Mouse (Mus musculus) heart, postnatal 4 days (tissue): ENCODE data around the gene Gm9195. TPM values are rescaled to one million over a fixed set of nuclear protein-coding genes. Genes with fewer than 3 reads are reported as not detected.

Source experiments
- DNase-seq: peaks from one replicate; pipeline ENCODE4 v3.0.0; 2021
- total RNA-seq, 2 experiments: library from RNA; stranded (reverse); gene quantifications; 2 replicates each; pipeline ENCODE4 v1.2.3; 2021

Gm9195 gene
- total RNA-seq = not detected

DNA sequence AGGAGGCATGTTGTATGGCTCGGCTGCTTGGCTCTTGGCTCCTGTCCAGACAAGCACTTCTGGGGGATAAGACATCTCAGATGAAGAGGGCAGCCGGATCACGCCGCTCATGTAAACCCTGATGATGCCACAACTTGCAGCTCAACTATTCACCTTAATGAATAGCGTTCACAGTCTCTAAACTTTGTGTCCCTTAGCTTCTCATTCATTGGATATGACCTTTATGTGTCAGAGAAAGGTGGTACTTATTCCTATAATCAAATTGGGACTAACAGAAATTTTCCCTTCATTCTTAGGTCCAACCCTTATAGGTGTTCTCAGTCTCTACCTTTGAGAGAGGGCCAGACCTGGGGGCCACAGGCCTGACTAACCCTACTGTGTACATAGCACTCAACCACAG lies at the start of gene Gm9195:
Gene Gm9195, minus strand, starts transcription at position 101 of the 400 bp plus-strand sequence.
- no peak for DNase-seq

DNA sequence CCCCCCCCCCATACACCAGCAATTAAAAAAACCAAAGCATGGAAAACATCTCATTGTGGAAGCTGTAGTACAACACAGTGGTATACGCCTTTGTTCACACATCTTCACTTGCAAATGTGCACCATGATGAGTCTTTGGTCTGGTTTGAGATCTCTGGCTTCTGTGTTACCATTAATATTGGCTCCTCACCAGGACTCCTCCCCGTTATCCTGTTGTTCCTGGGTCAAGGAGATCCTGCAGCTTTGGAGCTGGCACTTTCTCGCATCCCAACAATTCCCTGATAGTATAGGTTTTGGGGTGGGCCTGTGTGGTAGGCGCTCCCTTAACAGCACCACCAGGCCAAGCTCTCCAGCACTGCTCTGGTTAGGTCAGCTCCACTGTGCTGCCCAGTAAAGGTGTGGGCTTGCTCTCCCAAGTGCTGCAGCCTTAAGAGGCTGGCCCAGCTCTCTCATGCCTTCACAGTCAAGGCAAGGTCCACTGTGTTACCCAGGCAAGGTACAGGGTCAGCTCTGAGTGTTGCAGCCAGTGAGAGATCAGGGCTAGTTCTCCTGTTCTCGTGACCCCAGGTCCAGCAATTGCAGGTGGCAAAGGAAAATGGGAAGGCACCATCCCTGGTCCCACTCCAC lies 44.9 kb upstream of the Gm9195 start:
- DNase-seq = no peak

DNA sequence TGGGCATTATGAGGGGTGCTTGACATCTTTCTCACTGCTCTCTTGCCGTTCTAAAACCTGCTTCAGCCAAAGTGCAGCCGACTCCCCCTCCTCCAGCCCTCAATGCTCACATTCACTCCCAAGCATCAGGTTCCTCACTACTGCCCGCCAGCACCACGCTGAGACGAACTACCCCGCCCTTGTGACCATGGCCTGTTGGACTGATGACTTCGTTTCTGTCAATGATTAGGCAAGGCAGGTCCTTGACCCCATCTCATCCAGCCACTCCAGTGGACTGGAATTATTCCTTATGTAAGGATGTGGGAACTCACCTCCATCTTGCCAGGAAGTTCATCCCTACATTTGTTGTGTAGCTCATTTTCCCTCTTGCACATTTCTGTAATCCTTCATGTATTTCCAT lies 42.2 kb upstream of the Gm9195 start:
- DNase-seq = no peak

DNA sequence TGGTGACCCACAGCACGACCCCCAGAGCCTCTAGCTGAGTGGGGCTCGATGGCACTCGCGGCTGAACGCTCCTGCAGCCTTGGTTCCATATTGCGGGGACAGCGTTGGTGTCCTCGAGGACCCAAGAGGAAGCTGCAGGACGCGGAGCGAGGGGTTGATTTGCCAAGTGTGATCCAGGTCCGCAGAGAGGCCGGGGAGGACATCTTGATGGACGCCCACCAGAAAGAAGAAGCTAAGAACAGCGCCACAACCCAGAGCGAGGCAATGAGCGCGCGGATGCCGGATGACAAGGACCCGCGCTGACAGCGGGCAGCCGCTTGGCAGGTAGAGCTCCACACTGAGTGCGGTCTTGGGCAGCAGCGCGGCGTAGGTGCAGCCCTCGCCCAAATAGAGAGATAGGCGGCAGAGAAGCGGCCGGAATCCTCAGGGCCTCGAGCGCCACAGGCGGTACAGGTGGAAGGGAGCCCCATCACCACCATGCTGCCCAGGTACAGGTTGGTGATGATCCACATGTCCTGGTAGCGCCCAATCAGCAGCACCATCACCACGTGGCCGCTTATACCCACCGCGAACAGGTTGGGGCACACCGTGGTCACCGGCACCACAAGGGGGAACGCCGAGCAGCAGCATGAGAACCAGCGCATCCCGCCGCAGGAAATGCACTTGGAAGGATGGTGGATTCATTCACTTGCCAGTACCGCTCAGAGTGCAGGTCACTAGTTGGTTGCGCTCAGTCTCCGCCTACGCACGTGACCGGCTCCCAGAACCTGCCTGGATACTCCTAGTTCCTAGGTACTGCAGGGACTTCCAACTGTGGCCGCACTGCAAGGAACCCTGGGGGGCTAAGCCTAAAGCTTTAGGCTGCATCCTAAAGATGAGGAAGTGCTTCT lies 40.6 kb upstream of the Gm9195 start:
- DNase-seq = no peak

DNA sequence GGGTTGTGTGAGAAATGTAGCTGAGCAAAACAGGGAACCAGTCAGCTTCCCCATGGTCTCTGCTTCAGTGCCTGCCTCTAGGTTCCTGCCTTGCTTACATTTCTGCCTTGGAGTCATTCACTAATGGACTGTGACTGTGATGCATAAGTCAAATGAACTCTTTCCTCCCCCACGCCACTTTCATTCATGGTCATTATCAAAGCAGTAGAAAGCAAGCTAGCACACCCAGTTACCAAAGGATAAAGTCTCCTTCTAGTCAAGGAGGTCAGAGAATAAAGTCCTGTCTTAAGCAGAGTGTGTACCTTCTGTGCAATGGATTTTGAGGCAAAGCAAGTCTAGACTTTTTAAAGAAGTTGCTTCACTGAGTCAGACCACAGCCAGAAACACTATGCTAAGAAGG lies 35.5 kb upstream of the Gm9195 start:
- no peak for DNase-seq

DNA sequence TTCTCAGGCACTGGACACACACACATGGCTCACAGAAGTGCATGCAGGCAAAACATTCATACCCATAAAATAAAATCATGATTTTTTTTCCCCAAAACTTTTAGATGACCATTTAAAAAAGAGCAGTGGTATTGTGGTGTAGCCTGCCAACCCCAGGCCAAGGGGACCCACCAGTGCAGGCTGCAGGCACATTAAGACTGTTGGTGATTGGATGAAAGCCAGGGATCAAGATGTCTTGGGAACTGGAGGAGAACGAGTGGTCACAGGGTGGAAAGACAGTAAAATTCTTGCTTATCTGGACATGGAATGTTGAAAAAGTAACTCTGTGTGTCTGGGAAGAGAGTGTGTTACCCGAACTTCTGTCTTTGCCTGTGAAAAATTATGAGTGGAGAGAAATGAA lies 27.9 kb upstream of the Gm9195 start:
- no peak for DNase-seq

DNA sequence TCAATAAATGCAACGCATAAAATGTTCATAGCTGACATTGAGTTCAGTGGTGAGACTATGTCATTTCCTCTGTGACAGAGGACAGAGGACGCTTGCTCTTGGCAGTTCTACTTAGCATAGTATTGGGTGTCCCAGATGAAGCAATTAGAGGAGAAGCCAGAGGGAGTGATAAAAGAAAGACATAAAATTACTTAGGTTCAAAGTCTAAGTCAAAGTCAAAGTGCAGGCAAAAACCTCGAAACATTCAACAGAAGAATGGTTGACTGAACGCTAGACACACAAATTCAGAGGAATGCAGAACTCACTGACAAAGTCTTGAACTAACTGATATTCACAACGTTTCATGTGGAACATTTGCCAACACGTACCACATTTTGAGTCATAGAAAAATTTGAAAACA lies 27.1 kb upstream of the Gm9195 start:
- no peak for DNase-seq

DNA sequence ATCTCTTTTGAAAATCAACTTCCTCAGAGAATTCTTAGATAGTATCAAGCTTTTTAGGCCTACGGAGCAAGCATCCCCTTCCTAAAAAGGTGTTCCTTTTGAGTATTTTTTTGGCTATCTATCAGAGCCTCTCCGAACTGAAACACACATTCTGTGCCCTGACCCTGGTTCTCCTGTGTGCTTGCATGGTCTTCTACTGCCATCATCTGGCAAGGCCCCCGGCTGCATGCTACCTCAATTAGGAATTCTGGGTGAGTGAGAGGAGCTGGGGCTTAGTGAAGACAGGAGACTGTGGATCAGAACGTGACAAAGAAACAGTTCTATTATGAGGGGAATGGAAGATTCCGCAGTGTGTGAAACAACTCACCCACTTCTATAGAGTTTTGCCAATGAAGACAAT lies 24.7 kb upstream of the Gm9195 start:
- peak; percentile 70 for DNase-seq

DNA sequence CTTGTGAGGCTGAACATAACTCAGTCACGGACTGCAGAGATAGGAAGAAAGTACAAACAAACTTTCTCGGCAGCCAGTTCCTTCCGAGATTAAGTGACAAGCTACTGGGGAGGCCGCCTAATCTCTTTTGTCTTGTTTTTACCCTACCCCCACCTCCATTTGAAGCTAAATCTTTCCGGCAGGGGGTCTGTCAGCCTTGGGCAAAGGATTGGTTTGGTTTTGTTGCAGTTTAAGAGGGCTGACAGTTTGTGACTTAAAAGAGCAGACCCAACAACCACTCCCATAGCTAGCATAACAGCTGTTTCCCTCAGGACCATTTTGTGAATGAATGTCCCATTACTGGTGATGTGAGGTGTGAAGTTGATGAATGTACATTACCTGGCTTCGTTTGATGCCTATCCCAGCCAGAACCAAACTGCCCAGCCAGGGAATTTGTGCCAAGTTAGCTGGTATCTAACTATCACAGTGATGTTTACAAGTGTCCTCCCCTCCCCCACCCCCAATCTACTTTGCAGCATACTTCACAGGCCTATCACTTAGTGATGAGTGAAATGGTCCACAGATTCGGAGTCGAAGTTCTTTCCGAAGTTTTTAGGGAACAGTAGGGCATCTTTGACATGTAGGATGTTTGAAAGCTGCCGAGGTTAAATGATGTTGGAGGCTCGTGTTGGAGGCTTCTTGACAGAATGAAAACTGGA lies 15.2 kb upstream of the Gm9195 start:
- no peak for DNase-seq

DNA sequence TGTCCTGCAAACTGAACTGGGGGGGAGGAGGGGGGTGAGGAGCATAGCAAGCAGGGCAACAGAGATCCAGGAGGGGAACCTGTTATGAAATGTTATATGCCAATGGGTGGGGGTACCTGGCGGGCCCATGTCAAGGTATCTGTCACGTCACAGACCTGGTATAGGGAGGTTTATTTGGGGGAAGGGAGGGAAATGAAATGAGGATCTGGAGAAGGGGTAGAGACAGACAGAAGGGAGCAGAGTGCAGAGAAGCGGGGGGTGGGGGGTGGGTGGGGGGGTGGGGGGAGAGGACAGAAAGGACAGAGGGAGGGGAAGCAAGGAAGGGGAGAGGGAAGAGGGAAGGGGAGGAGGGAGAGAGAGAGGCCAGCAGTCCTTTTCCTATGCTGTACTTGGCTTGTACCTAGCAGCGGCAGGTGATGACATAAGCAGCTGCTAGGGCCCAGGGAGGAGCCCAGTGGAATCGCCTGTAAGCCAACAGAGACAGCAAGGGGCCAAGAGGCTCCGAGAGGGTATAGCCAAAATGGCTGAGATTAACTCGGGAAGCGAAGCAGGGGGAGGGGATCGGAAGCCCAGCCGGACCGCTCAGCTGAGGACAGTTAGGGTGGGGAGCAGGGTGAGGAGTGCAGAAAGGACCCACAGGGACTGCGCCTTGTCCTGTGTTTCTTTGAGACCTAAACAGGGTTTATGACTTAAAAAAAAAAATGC lies 14.5 kb upstream of the Gm9195 start:
- DNase-seq = peak; percentile 31

DNA sequence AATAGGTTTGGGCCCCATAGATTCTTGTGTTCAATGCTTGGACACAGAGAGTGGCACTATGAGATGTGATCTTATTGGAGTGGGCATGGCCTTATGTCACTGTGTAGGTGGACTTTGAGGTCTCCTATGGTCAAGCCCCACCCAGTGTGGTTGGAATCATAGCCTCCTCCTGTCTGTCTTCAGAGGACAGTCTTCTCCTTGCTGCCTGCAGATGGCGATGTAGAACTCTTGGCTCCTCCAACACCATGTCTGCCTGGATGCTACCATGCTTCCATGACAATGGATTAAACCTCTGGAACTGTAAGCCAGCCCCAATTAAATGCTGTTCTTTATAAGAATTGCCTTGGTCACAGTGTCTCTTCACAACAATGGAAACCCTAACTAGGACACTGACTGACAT lies 13.3 kb upstream of the Gm9195 start:
- DNase-seq = no peak

DNA sequence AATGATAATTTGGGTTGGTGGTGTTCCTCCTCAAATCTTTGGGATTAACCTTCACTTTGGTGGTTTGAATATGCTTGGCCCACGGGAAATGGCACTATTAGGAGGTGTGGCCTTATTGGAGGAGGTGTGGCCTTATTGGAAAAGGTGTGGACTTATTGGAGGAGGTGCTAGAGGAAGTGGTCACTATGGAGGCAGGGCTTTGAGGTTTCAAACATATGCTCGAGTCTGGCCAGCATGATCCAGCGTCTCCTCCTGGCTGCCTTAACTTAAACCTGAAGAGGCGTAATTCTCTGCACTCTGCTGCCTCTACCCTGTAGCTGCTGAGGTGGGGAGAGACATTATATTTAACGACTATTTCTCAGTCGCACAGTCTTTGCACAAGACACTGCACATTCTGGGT lies 11.6 kb upstream of the Gm9195 start:
- no peak for DNase-seq

DNA sequence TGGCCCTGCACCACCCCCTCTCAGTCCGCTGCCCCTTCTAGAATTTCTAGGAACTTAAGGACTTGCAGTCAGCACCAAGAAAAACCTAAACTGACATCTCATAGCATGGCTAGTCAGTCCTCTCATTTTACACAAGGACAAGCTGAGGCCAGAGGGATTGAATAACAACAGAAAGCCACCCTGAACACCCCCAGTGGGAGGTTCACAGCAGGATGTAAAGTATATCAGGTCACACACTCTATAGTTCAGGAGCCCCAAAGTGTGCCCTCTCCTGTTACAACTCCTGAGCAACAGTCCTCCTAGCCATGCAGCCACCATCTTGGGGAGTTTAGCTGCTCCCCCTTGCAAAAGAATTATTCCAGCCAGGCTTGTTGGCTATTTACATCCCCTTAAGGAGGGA lies 2.1 kb upstream of the Gm9195 start:
- no peak for DNase-seq

DNA sequence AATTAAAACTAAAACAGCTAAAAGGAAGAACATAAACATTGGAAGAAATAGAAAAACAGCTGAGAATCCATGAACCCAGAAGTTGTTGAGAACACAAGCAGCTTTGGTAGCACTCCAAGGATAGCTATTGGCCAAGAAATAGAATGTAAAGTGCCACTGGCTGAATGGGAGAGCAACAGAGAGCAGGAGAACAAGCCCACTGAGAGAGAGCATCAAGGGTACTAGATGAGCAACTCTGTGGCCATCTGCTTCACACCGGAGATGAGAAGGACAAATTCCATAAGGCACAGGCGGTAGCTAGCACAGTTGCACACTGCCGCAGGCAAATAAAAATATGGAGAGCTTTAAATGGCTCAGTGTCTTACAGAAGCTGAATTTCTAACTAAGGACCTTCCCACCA lies 1.3 kb downstream of the Gm9195 start:
- no peak for DNase-seq

DNA sequence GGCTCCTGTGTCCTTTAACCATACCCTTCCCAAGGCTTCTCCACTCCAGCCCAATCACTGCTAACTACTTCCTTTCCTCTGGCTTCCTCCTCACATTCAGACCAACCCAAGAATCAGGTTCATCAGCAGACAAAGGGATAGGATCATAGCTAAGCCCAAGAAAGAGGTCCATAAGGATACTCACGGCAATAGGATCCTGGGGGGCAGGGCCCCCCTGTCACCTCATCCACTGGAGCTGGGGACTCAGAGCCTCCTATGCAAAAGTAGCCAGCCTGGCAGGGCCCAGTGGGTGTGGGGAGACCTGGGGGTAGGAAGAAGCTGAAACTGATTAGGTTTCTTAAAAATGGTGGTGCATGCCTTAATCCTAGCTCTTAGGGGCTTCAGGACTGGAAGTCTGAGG lies 17.1 kb downstream of the Gm9195 start:
- DNase-seq = no peak

DNA sequence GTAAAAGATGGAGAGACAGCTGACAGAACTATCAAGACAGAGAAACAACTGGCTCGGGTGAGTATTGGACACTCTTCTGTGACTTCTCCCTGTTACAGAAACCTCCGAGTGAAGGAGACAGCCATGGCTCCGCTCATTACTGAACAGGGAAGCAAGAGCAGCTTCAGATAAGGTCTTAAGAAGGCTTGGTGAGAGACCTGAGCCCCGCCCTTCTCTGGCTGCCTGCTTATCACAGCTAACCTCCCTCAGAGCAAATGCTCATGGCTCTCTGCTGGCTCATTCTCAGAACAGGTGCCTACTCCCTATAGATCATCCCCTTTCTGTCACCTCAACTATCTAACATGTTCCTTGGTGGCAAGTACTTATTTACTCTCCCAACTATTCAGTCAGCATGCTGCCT lies 23.2 kb downstream of the Gm9195 start:
- no peak for DNase-seq

DNA sequence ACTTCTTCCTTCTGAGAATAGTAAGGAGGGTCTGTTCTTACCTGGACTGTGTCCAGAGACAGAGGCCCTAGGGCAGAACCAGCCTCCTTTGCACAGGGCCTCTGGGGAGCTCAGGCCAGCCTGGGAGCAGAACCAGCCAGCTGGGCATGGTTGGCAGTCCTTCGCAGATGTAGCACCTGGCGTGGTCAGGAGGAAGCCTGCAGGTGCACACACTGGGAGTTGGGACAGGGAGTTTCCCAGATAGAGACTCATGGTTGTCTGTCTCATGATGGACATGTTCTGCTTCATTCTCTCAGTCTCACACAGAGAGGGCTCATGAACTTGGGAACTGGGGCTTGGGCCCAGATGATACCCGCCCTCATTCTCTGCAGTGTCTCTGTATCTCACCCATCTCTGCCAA lies 25.3 kb downstream of the Gm9195 start:
- DNase-seq = no peak

DNA sequence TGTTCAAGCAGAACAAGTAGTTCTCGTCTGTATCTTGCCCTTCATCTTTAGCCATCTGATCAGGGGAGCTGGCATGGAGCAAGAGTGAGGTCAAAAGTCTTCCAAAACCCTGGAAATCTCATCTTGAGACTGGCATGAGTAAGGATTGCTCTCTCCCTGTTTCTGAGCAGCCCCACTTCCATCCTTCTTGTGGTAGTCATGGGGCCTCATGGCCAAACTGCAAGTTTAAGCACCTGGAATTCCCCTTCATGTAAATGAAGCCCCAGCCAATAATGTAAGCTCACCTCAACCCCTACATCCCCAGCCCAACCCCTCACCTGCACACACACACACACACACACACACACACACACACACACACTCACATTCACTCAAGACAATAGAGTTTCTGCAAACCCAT lies 30.0 kb downstream of the Gm9195 start:
- no peak for DNase-seq

DNA sequence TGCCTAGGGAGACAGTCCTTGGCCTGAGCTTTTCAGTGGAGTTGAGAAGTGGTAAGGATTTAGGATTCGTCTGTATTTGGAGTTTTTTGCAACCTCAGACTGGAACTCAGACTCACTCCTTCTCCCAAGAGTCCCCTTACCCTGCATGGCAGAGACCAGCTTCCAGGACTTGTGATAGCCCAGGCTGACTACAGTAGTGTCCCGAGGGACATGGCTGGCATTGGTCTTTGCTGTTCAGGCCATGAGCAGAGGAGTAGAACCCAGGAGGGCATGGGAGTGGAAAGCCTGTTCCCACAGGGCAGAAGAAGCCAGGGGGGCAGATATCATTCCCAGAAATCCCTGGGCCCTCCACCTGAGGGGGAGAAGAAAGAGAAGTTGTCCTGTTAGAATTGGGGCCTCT lies 31.3 kb downstream of the Gm9195 start:
- DNase-seq = no peak

DNA sequence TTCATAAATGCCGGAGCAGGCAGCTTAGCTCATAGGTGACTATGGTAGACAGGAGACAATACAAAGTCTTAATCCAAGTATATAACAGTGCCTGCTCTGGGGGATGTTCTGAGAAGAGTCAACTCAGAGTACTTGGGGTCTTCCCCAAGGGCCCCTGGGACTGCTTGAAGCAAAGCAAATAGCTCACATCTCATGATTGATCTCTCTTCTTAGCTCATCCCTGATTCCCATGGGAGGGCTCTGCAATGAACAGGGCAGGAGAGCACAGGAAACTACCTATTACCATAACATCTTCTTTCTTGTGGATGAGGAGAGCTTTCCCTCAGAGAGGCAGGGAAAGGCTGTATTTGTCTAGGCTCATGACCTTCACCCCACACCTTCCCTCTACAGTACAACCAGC lies 32.7 kb downstream of the Gm9195 start:
- no peak for DNase-seq

DNA sequence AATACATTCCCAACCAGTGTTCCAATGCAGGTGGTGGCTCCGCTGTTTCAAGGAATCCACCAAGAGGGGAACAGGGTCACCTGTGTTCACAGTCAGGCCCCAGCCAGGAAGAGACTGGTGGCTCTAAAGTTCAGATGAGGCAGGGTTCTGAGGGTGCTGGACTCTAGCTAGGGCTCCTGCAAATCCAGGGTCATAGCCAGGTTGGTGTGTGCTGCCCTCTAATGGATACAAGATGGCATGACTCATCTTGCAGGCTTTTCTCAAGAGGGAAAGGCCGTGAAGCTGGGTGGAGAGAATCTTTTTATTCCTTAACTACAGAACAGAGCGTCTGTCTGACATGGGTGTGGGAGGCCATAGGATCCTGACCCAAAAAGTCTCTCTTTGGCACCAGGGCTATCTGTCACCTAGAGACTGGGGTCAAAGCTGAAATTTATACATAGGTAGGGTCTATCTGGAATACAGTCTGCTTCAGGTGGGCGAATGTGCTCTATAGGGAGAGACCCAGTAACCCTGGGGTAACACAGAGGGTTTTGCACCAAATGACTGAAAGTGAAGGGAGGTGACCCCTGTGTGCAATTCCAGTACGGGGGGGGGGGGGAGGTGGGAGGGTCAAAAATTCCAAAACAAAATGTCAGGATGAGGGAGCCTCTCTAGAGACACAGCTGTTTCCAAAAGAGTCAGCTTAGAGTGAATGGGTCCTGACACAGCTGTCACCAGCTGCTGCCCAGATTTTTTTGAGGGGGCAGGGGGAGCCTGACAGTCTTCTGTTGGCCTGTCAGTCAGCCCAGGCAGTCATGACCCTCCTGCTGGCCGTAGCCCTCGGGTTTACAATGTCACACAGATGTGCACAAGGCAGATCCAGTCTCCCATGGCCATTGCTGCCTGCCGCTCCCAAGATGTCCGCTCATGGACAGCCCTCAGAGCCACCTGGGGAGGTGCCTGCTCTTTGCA lies 44.2 kb downstream of the Gm9195 start:
- peak; percentile 30 for DNase-seq

DNA sequence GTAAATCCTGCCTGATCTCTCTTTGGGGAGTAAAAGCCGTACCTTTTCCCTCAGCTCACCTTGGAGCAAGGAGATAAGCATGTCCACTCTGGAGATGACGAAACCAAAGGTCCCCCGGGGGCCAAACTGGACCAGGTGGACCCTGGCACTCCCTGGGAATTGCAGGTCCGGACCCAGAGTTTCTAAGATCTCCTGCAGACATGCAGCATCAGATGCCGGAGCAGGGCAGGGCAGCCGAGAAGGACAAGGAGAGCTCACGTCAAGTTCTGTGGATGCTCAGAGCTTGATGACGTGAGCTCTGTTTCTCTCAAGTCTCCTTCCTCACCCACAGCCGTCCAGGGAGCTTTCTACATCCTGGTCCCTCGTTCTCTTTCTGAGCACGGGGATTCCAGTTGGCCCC lies 48.7 kb downstream of the Gm9195 start:
- DNase-seq = no peak
